Mouse (Mus musculus): ENCODE data around the gene St3gal2.

DNA sequence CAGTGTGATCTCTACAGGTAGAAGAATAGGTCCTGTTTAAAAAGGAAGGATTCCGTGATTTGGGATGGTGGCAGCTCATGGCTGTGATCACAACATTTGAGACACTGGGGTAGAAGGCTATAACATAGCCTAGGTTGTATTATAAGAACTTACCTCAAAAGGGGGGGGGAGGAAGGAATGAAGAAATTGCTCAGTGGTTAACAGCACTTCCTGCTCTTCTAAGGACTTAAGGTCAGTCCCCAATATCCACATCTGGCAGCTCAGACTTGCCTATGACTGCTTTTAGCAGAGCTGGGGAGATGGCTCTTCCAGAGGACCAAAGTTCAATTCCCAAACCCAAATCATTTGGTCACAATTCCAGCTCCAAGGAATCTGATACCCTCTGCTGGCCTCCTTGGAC is 13.0 kb upstream of the St3gal2 start:
- TF ChIP-seq CTCF (IDR thresholded peaks at IDR 0.05) (no peak), POLR2A (IDR thresholded peaks at IDR 0.05; ENCODE audit: insufficient read depth, low read depth, low read length) (no peak), EP300 (IDR thresholded peaks at IDR 0.05; ENCODE audit: insufficient read depth, low read depth, low read length) (no peak)
